Mouse (Mus musculus) kidney, embryonic 15.5 days (tissue): ENCODE measurements around the gene Rasa2. TPM values are rescaled to one million over a fixed set of nuclear protein-coding genes. Genes with fewer than 3 reads are reported as not detected.
"Not testable (repeated sequence)": the region's sequence is repeated elsewhere in the genome, so short reads cannot be mapped to it uniquely, and the experiment has no call there.

ENCODE experiments used
- ATAC-seq: fragments of 200-750 bp; cut with Nextera tagmentation; replicated peaks from 2 replicates; pipeline ENCODE4 v1.8.0; 2017; ENCODE audit warnings: moderate TSS enrichment; ENCODE audit not compliant: low FRiP score
- H3K27ac ChIP-seq: fragments of 300-500 bp; sonication (generic); 2 replicates; pipeline ENCODE4 v1.5.1; 2015; ENCODE audit warnings: mild to moderate bottlenecking, inconsistent platforms
- H3K27me3 ChIP-seq: fragments of 300-500 bp; sonication (generic); 2 replicates; pipeline ENCODE4 v1.6.1; 2015; ENCODE audit warnings: inconsistent platforms
- H3K36me3 ChIP-seq: fragments of 300-500 bp; sonication (generic); 2 replicates; pipeline ENCODE4 v1.6.1; 2015; ENCODE audit warnings: inconsistent platforms
- H3K4me1 ChIP-seq: fragments of 300-500 bp; sonication (generic); 2 replicates; pipeline ENCODE4 v1.6.1; 2015; ENCODE audit warnings: inconsistent platforms
- H3K4me2 ChIP-seq: fragments of 300-500 bp; sonication (generic); 2 replicates; pipeline ENCODE4 v1.6.1; 2015; ENCODE audit warnings: moderate library complexity, mild to moderate bottlenecking, inconsistent platforms
- H3K4me3 ChIP-seq: fragments of 300-500 bp; sonication (generic); replicated peaks from 2 replicates; pipeline ENCODE4 v1.5.1; 2015; ENCODE audit warnings: mild to moderate bottlenecking, inconsistent platforms
- H3K9ac ChIP-seq: fragments of 300-500 bp; sonication (generic); 2 replicates; pipeline ENCODE4 v1.6.1; 2015; ENCODE audit warnings: mild to moderate bottlenecking, inconsistent platforms
- H3K9me3 ChIP-seq: fragments of 300-500 bp; sonication (generic); replicated peaks from 2 replicates; pipeline ENCODE4 v1.6.1; 2016; ENCODE audit warnings: inconsistent platforms
- WGBS: fragments of 180-500 bp; shearing (Covaris S2); methylation state at CpG from one replicate; pipeline ENCODE4 v1.1.7; 2015; ENCODE audit warnings: mixed read lengths; 5-methylcytosine and 5-hydroxymethylcytosine counted together
- polyA plus RNA-seq: library from polyadenylated mRNA; unstranded; fragments of >200 nt; fragmentation: Nextera tagmentation; extraction: Ambion mirVana; gene quantifications from 2 replicates; pipeline ENCODE4 v1.2.1, GENCODE M21; 2015

The Rasa2 gene
- polyA plus RNA-seq, 1 experiment from 2014 or later = 17.3 TPM

DNA sequence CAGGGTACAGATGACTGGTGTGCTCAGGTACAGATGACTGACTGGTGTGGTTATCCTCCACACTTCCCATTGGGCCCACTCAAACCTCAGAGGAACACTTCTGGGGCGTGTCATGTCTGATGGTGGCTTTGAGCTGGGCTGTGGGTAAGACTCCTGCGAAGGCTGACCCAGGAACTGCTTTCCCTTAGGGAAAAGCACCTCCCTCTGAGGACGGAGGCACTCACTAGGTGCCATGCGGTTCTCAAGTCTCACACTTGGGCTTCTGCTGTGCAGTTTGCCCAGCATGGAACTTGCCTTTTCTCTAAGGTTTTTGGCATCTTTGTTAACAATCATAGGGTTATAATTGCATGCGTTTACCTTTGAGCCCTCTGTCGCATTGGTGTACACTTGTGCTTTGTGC, 96.0 kb downstream of the Rasa2 start:
- H3K4me3 ChIP-seq = no peak overlapping the region
- no peak overlapping the region for H3K4me2 ChIP-seq
- H3K9ac ChIP-seq = no peak overlapping the region
- no peaks in the 10 kb centered on the region for H3K27me3 ChIP-seq
- H3K36me3 ChIP-seq = no peaks in the 10 kb centered on the region
- 89% methylated on average over 6 of the region's 6 CpGs for WGBS
- ATAC-seq = no peak
- no peak overlapping the region for H3K27ac ChIP-seq
- H3K9me3 ChIP-seq = no peaks in the 10 kb centered on the region
- peaks cover 21% of the 10 kb centered on the region for H3K4me1 ChIP-seq

DNA sequence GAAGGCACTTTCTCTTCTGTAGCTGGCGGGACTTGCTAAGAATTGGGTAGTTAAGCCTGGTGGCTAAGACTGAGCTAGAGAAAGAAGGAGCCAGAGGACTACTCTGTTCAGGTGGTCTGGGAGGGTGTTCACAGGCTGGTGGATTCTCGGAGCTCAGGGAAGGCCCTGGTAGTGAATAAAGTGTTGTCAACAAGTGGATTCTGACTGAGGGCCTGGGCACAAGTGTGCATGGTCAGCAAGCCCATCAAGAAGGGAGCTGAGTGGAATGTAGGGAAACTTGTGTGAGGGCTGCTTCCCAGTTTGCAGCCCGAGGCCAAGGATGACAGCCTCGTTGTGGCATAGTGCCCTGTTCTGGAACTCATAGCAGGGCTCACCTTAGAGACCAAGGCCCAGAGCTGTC, 97.2 kb downstream of the Rasa2 start:
- no peak overlapping the region for H3K9ac ChIP-seq
- no peak for ATAC-seq
- H3K4me3 ChIP-seq = no peak overlapping the region
- H3K4me2 ChIP-seq = no peak overlapping the region
- 88% methylated on average over 4 of the region's 4 CpGs for whole genome bisulfite sequencing
- no peaks in the 10 kb centered on the region for H3K27me3 ChIP-seq
- peaks cover 25% of the 10 kb centered on the region for H3K4me1 ChIP-seq
- H3K9me3 ChIP-seq = no peaks in the 10 kb centered on the region
- no peaks in the 10 kb centered on the region for H3K36me3 ChIP-seq
- H3K27ac ChIP-seq = no peak overlapping the region

GRCm38 (mm10) chr9:96533476-96533875, 97.9 kb downstream of the Rasa2 start:
- no peak for ATAC-seq
- 86% methylated on average over 6 of the region's 6 CpGs for WGBS
- no peaks in the 10 kb centered on the region for H3K27me3 ChIP-seq
- H3K4me1 ChIP-seq = peaks cover 25% of the 10 kb centered on the region
- no peaks in the 10 kb centered on the region for H3K9me3 ChIP-seq
- no peaks in the 10 kb centered on the region for H3K36me3 ChIP-seq
- no peak overlapping the region for H3K4me3 ChIP-seq
- H3K9ac ChIP-seq = no peak overlapping the region
- H3K27ac ChIP-seq = no peak overlapping the region
- no peak overlapping the region for H3K4me2 ChIP-seq

DNA sequence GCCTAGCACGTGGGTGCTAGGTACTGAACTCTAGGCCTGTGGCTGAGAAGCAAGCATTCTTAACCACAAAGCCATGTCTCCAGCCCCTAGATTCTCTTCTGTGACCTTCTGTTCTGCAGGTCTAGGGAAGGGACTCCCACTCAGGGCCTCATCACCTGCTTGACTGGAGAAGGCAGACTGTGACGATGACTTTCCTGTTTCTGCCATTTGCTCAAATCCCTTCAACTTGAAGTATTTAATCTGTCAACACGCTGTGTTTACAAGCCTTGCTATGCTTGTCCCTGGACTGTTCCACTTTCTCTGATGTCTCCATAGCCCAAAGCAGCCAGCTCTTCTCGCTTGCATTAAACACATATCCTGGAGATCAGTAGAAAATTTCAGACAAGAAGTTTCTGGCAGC, 98.9 kb downstream of the Rasa2 start:
- Histone ChIP-seq H3K27ac (no peak overlapping the region), H3K9me3 (no peaks in the 10 kb centered on the region), H3K9ac (no peak overlapping the region), H3K4me1 (peaks cover 23% of the 10 kb centered on the region), H3K4me2 (no peak overlapping the region), H3K36me3 (no peaks in the 10 kb centered on the region), H3K4me3 (no peak overlapping the region), H3K27me3 (no peaks in the 10 kb centered on the region)
- no peak for ATAC-seq
- WGBS = 64% methylated on average over 4 of the region's 4 CpGs

- H3K27ac ChIP-seq = no peak overlapping the region
- WGBS = 31% methylated on average over 11 of the region's 11 CpGs
- H3K9ac ChIP-seq = no peak overlapping the region
- peak; percentile 76 for ATAC-seq
- 0 out of 2 replicates have a peak overlapping the region, but pooled peaks have one; percentile 3 for H3K4me3 ChIP-seq
- peak overlapping the region; percentile 38; the same call in 1 of the 2 replicates for H3K4me2 ChIP-seq
- H3K36me3 ChIP-seq = no peaks in the 10 kb centered on the region
- no peaks in the 10 kb centered on the region for H3K27me3 ChIP-seq
- no peaks in the 10 kb centered on the region for H3K9me3 ChIP-seq
- H3K4me1 ChIP-seq = peaks cover 10% of the 10 kb centered on the region
These were observed 100.7 kb downstream of the Rasa2 start for GRCm38 (mm10) chr9:96530674-96531081.

DNA sequence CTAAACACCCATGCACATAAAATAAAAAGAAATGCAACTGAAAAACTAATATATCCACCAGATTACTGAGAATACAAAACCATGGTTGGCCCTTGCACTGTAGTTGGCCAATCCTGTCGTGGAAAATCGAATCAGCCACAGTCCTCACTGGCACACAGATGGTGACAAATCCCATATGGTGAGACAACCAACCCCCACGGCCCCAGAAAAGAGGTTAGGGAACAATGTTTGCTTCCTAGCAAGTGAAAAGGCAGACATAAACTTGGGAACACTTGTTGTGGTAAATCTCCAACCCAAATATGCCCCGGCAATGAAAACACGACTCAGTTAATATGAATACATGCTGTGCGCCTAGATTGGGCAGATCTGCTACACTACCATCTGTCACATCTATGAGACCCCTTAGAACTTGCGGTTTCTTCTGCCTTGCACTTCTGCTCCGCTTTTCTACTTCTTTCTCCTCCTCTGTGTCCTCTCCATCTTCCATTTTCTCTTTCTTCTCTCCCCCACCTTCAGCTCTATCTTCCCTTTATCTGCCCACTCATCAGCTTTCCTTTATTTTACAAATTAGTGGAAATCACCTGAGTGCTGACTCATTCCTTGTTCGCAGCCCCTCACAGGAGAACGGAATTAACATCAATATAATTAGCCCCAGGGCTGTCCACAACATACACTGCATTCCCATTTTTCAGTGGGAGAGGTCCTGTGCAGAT, 101.3 kb downstream of the Rasa2 start:
- Histone ChIP-seq H3K4me3 (0 out of 2 replicates have a peak overlapping the region, but pooled peaks have one; percentile 3), H3K36me3 (no peaks in the 10 kb centered on the region), H3K9me3 (no peaks in the 10 kb centered on the region), H3K9ac (no peak overlapping the region), H3K27me3 (no peaks in the 10 kb centered on the region), H3K4me1 (peaks cover 10% of the 10 kb centered on the region), H3K27ac (no peak overlapping the region), H3K4me2 (peak overlapping the region; percentile 38; the same call in 1 of the 2 replicates)
- WGBS = 67% methylated on average over 10 of the region's 10 CpGs
- no peak for ATAC-seq

DNA sequence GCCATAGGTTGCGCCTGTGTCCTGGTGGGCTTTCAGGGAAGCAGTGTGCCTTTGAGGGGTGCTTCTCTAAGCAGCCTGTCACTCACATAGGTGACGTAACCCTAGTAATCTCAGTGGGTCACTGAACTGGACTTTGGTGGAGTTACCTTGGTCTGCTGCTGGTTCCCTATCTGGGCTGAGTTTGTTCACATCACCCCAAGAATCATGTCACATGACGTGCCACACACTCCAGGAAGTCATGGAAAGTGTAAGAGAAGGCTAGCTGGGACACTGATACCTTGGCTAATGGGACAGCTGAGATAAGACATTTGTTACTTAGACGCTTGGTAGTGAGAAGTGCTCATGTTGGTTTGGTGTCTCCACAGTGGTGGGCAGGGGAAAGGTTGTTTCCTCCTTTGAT, 105.4 kb downstream of the Rasa2 start:
- ATAC-seq = no peak
- WGBS = 77% methylated on average over 4 of the region's 4 CpGs
- Histone ChIP-seq H3K4me3 (no peak overlapping the region), H3K4me1 (peaks cover 12% of the 10 kb centered on the region), H3K4me2 (no peak overlapping the region), H3K27me3 (no peaks in the 10 kb centered on the region), H3K9ac (no peak overlapping the region), H3K9me3 (no peaks in the 10 kb centered on the region), H3K27ac (no peak overlapping the region), H3K36me3 (no peaks in the 10 kb centered on the region)

GRCm38 (mm10) chr9:96524972-96525506, 106.4 kb downstream of the Rasa2 start, which contains the start of gene Gm28729:
Gene Gm28729 (minus strand): TSS chr9:96525264.
- ATAC-seq = peak; percentile 33; the same call in 1 of the 2 replicates
- H3K4me2 ChIP-seq = no peak within 1 kb of the TSS
- H3K9me3 ChIP-seq = no peaks in the 10 kb centered on the region
- no peak within 1 kb of the TSS for H3K4me3 ChIP-seq
- no peaks in the 10 kb centered on the region for H3K27me3 ChIP-seq
- H3K36me3 ChIP-seq = no peaks in the 10 kb centered on the region
- H3K4me1 ChIP-seq = peaks cover 3% of the 10 kb centered on the region; the same call in 1 of the 2 replicates
- WGBS = 51% methylated on average over 12 of the region's 12 CpGs
- H3K9ac ChIP-seq = no peak within 1 kb of the TSS
- no peak within 1 kb of the TSS for H3K27ac ChIP-seq

DNA sequence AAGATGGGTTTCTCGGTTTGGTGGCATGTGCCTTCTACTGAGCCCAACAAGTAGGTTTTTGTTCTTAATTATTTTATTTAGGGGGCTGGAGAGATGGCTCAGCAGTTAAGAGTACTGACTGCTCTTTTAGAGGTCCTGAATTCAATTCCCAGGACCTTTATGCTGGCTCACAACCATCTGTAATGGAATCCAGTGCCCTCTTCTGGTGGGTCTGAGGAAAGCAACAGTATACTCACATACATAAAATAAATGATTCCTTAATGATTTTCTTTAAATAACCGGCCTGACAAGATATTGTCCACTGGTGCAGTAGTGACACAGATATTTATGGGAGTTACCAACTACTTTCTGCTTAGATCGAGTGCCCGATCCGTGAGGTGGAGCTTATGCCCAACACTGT, 108.3 kb downstream of the Rasa2 start:
- Histone ChIP-seq H3K36me3 (no peaks in the 10 kb centered on the region), H3K4me1 (0 out of 2 replicates have a peak, but pooled peaks cover 3% of the 10 kb centered on the region), H3K27ac (no peak overlapping the region), H3K4me3 (no peak overlapping the region), H3K27me3 (no peaks in the 10 kb centered on the region), H3K9me3 (no peaks in the 10 kb centered on the region), H3K9ac (no peak overlapping the region), H3K4me2 (no peak overlapping the region)
- WGBS = 91% methylated on average over 5 of the region's 5 CpGs
- ATAC-seq = no peak

GRCm38 (mm10) chr9:96521574-96521973, 109.8 kb downstream of the Rasa2 start:
- not testable (repeated sequence) for H3K9ac ChIP-seq, H3K36me3 ChIP-seq, H3K4me2 ChIP-seq, H3K4me3 ChIP-seq, H3K9me3 ChIP-seq, H3K27ac ChIP-seq, H3K27me3 ChIP-seq, ATAC-seq
- whole genome bisulfite sequencing = 80% methylated on average over 2 of the region's 2 CpGs
- H3K4me1 ChIP-seq = 0 out of 2 replicates have a peak, but pooled peaks cover 10% of the 10 kb centered on the region

GRCm38 (mm10) chr9:96517429-96517828, 114.0 kb downstream of the Rasa2 start:
- no peak overlapping the region for H3K27ac ChIP-seq
- H3K36me3 ChIP-seq = no peaks in the 10 kb centered on the region
- H3K27me3 ChIP-seq = no peaks in the 10 kb centered on the region
- ATAC-seq = no peak
- H3K4me2 ChIP-seq = no peak overlapping the region
- no peak overlapping the region for H3K4me3 ChIP-seq
- H3K4me1 ChIP-seq = peaks cover 10% of the 10 kb centered on the region; the same call in 1 of the 2 replicates
- no peaks in the 10 kb centered on the region for H3K9me3 ChIP-seq
- H3K9ac ChIP-seq = no peak overlapping the region
- 20% methylated on average over 4 of the region's 4 CpGs for WGBS

DNA sequence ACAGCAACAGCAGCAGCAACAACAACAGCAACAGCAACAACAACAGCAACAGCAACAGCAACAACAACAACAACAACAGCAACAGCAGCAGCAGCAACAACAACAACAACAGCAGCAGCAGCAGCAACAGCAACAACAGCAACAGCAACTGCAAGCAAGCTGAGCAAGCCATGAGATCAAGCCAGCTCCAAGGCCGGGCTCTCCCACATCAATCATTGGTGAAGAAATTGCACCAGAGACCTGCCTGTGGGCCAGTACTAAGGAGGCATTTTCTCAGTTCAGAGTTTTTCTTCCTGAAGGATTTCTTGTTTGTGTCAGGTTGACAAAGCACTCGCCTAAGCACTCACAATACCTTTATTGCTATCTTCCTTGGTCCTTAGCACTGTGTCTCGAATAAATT, 114.6 kb downstream of the Rasa2 start:
- WGBS = 52% methylated on average over 3 of the region's 3 CpGs
- H3K9ac ChIP-seq = no peak overlapping the region
- H3K27me3 ChIP-seq = no peaks in the 10 kb centered on the region
- H3K9me3 ChIP-seq = no peaks in the 10 kb centered on the region
- ATAC-seq = no peak
- peaks cover 10% of the 10 kb centered on the region; the same call in 1 of the 2 replicates for H3K4me1 ChIP-seq
- no peaks in the 10 kb centered on the region for H3K36me3 ChIP-seq
- H3K4me2 ChIP-seq = no peak overlapping the region
- H3K4me3 ChIP-seq = no peak overlapping the region
- H3K27ac ChIP-seq = no peak overlapping the region
